Mouse (Mus musculus): ENCODE measurements around the gene Nxnl2.
"Not testable (repeated sequence)": the region's sequence is repeated elsewhere in the genome, so short reads cannot be mapped to it uniquely, and the experiment has no call there.

Nxnl2 gene

DNA sequence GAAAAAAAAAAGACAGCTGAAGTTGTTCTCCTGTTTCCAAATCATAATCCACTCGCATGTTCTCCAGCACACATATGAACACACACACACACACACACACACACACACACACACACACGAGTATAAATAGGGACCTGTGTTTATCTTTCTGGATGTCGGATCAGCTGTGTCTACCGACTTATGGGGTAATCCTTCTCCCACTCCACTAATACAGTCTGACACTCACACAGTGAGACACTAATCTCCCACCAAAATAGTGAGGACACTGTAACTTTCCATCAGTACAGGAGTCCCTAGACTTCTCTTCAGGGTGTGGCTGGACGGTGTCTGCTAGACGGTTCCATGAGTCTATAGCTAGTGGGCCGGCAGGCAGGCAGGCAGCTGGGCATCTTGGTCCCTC, 11.4 kb downstream of the Nxnl2 start:
- no peak for DNase-seq

DNA sequence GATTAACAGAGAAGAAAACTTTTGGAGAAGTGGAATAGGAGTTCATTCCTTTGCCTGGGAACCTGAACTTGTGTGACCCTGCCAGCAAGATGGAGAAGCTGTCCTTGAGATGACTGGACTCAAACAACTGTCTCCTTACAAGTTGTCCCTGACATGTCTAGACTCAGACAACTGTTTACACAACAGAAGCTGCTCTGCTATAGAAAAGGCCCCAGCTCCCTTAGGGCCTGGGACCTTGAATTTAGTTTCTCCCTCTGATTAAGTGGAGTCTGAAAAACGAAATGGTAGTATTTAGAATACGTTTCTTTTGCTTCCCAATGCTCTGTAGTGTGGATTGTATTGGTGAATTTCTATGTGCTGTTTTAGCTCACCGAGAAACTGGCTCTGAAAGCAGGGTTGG, 14.1 kb downstream of the Nxnl2 start:
- no peak for DNase-seq

DNA sequence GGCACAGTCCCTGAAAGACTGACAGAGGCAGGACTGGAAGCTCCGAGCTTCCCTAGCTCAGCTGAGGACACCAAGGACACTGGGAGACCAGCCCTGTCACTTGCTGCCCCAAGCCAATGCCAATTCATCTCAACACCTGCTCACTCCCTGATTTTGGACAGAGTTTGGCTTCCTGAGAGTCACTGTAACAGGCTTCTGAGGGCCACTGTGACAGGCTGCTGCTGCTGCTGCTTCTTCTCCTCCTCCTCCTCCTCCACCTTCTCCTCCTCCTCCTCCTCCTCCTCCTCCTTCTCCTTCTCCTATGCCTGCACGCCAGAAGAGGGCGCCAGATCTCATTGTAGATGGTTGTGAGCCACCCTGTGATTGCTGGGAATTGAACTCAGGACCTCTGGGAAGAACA, 19.5 kb downstream of the Nxnl2 start:
- no peak for DNase-seq

DNA sequence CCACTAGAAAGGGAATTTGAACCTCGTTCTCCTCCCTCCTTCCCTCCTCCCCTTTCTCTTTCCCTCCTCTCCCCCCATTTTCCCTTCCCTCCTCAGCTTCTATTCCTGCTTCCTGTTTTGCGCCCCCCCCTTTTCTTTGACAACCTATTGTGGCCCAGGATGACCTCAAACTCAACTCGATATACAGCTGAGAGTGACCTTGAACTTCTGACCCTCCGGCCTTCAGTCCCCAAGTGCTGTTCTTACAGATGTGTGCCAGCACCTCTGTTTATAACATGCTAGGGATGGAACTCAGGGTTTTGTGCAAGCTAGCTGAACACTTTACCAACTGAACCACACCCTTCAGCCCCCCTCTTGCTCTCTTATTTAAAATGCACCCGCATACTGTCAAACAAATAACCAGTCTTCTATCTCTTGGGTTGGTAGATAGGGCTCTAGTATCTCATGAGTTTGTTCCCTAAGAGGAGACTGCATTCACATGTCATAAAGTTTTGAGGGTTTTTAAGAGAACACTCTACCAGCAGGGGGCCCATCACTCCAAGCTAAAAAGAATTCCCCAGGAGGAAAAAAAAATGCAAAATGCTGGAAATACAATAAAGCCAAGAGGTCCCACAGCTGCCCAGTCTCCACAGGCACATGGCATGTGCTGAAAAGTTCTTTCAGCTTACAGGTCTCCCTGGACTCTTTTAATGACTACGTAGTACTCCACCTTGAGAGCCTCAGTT, 20.8 kb downstream of the Nxnl2 start:
- no peak for DNase-seq

DNA sequence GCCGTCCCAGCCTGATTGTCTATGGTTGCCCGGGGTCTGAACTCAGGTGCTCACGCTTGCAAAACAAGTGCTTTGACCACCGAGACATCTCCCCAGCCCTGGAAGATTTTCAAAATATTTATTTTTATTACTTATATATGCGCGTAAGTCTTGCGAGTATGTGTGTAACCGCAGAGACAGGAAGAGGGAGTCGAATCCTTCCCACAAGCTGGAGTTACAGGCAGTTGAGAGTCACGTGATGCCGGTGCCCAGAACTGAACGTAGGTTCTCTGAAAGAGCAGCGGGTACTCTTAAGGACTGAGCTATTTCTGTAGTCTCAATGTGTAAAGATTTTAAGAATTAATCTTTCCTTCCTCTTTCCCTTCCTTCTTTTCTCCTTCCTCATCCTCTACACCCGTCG, 23.1 kb downstream of the Nxnl2 start:
- DNase-seq, result no peak

DNA sequence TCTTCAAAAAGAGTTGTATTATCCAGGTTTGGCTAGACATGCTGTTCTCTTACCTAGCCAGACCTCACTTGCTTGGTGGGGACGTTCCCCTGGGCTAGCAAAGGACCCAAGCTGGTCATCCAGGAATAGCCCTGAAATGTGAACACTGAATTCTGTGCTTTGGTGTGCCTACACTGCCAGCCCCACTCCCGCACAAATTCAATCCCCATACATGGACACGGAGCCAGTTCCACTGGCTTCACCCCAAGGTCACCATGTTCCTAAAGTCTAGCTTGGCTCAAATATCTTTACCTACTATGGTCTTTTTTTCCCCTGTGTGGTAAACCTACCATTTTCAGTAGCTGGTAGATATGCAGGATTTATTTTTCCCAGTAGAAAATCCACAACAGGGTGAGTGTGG, 26.9 kb downstream of the Nxnl2 start:
- DNase-seq, result no peak

DNA sequence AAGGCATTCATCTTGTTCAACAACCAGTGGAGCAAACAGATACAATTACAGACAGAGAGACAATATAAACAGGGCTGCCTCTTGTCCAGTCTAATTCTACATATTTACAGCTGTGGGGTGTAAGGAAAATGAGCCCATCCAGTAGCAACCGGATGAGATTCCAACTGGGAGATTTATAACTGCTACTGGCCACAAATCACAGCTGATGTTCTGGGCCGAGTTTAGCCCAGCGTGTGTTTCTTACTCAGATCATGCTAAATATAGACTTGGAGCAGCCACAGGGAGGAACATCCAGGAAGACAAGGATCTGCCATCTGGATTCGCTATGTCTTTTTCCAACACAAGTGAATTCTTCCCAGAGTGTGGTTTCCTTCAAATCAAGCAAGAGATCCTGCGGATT, 27.4 kb downstream of the Nxnl2 start:
- DNase-seq, result no peak

DNA sequence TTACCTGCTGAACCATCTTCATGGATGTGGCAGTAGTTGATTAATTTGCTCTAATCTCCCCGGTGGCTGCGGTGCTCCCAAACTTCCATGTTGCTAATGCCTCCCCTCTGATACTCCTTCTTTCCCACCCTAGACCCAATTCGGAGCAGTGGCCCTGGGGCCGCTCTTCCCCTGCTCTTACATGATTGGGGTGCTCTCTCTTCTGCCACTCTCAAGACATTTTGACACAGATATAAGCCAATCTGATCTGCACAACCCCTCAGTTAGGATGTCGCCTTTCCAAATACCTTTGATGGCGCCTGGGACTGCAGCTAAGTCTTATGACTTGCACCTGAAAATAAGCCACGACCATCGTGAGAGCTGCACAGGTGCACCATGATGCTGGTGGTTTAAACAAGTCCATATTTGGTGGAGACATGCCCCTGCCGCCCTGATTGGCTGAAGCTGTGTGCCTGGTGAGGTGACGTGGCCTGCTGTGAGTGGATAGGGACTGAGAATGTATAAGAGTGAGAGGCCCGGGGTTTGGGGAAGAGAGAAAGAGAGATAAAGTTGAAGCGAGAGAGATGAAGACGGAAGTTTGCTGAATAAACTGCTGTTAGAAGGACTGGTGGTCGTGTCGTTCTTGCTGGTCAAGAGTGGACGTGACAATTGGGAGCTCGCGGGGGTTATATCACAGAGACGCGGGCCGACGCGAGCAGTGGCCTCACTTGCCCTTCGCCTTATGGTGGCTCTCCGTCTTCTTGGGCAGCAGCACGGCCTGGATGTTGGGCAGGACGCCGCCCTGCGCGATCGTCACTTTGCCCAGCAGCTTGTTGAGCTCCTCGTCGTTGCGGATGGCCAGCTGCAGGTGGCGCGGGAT, 31.4 kb downstream of the Nxnl2 start:
- DNase-seq, result not testable (repeated sequence)

DNA sequence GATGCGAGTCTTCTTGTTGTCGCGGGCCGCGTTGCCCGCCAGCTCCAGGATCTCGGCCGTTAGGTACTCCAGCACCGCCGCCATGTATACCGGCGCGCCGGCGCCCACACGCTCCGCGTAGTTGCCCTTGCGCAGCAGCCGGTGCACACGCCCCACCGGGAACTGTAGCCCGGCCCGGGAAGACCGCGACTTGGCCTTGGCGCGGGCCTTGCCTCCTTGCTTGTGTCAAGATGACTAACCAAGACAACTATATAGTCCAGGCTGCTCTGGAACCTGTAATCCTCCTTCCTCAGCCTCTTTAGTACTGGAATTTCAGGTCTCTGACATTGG, 32.0 kb downstream of the Nxnl2 start:
- DNase-seq, result peak; percentile 66

DNA sequence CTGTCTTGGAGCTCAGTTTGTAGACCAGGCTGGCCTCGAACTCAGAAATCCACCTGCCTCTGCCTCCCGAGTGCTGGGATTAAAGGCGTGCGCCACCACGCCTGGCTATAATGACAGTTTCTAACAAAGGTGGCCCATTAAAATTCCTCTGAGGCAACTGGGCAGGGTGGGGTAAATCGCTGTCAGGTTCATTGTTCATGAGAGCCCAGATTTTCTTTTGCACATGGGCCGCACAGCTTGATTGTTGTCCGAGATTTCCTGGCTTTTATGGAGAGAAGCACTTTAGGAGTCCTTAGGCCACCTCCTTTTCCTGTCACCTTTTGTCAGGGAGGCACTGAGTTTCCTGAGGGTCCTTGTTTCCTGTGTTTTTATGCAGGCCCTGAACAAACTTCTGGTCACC, 32.6 kb downstream of the Nxnl2 start:
- no peak for DNase-seq

DNA sequence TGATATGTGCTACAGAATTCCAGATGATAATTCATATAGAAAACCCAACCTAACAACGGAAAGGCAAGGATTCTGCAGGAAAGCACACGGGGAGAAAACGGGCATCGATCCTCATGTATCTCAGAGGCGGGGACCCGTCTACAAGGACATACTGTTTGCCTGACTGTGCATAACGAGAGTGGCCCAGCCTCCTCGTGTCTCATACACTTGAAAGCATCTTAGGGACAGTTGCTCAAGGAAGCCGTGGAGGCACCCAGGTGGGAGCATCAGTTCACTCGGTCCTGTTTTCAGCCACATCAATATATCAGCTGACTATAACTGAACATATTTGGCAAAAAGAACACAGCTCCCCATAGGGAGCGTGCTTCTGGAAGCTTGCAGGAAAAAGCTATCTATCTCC, 33.3 kb downstream of the Nxnl2 start:
- DNase-seq, result not testable (repeated sequence)

DNA sequence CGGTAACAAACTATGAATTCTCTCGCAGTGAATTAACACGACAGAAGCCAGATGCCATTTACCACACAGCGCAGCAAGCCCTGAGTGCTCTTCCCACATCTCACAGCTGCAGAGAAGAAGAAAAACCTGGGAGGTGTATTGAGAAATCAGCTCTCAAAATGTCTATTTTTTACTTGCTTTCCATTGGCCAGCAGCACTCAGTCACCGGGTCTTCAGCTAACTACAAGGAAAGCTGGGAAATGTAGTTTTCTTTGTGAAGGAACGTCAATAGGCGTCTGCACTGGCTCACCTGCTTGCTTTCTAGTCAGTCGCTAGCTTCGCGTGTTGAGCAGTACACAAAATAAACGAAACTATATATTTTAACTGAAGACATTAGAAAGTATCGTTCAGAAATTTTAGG, 37.1 kb downstream of the Nxnl2 start:
- no peak for DNase-seq

DNA sequence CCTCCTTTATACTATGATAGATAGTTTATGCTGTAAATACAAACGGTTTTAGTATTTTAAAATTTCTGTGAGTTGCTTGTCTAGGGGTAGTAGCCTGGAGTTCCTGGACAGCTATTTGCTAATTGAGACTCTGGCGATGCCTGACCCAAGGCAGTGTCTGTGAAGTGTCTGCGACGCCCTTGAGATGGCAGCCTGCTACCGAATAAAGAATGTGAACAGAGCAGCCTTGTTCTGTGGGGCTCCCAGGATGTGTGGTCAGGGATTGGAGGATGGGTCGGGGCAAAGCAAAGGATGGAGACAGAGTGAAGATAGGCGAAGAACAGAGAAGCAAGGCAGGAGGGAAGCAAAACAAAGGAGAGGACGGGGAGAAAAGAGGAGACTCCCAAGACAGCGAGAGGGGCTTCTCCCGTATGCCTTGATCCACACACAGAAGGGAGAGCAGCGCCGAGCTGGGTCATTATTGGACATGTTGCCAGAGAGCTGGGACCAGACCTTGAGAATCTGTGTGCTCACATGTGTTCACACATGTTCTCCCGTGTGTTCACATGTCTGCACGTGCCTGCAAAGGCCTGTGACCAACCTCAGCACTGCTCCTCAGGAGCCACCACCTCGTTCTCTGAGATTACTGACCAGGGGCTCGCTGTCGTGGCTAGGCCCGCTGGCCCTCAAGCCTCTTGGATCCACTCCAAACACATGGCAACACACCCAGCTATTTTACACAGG, 37.7 kb downstream of the Nxnl2 start:
- no peak for DNase-seq

DNA sequence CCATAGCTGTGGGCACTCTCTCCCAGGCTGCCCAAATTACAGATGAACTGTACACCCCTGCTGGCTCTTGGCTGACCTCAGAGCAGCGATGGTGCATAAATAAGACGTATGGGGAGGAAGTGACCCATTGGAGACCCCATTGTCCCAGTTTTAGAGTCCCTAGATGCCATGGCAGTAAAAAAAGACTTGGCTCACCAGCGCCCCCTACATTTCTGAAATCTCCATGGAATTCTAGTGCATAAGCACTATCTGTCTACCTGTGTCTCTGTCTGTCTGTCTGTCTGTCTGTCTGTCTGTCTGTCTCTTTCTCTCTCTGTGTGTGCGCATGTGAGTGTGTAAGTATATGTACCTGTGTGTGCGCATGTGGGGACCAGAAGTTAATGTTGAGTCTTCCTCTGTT, 39.8 kb downstream of the Nxnl2 start:
- DNase-seq, result no peak

DNA sequence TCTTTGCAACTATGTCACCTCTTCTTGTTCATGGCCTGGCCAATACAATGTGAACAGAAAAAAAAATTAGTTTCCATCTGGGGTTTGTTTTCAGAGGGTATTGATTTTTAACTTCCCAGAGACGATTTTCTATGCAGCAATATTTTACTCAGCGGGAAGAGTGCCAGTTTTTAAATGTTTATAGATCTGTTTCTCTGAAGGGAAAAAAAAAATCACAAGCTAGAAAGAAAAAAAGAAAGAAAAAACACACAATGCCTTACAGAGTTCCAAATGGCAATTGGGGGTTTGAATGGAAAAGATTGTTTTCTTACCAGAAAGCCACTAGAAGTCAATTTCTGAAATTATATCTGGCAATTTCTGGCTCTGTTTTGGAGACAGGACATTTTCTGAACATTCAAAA, 43.9 kb downstream of the Nxnl2 start:
- DNase-seq, result no peak

DNA sequence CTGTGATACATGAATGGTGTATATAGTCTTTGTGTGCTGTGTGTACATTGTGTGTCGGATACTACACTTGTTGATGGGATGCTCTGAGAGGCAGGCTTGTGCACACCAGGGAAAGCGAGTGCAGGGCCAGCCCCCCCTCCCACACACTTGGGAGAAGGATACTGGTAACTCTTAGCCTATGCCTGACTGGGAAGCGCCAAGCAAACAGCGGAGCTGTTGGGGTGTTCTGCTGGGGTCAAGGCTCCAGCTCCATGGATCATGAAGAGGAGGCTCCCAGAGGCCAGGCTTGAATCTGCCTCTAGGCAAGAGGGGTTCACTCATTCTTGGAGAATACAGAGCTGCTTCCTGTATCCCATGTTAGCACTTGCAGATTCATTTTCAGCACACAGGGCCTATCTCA, 50.1 kb downstream of the Nxnl2 start:
- DNase-seq, result no peak

DNA sequence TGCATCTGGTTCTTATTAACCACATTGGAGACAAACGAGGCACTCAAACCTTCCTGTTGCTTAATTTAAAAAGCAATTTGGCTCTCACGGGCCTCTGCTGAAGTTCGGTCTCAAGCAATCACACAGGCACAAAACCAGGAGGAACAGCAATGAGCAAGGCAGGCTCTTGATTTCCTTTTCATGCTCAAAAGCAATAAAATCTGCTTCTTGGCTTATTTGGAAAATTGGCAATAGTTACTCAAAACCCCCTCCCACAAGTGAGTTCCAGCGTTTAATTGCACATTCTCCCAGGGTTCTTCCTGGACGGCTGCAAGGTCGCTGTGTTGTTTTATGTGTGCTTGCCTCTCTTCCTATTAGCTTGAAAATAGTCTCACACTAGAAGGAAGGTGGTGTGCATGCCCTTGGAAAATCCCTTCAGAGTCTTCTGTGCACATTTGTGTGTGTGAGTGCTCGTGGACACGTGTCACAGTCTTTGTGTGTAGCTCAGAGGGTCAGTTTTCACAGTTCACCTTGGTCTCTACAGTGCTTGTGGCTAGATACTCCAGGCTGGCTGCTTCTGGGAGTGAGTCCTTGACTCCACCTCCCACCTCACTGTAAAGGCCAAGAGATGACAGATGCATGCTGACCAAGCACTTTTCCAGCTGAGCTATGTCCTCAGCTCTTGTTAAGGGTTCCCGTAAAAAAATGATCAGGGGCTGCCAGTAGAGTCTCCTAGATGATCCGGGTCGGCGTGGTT, 50.8 kb downstream of the Nxnl2 start:
- no peak for DNase-seq

Data from cerebellum, adult 11-12 months (tissue).